Mouse (Mus musculus): ENCODE measurements around the gene Pdk3. TPM values are rescaled to one million over a fixed set of nuclear protein-coding genes. Genes with fewer than 3 reads are reported as not detected.

The Pdk3 gene
- polyA plus RNA-seq, 1 experiment, result 15.5 TPM

DNA sequence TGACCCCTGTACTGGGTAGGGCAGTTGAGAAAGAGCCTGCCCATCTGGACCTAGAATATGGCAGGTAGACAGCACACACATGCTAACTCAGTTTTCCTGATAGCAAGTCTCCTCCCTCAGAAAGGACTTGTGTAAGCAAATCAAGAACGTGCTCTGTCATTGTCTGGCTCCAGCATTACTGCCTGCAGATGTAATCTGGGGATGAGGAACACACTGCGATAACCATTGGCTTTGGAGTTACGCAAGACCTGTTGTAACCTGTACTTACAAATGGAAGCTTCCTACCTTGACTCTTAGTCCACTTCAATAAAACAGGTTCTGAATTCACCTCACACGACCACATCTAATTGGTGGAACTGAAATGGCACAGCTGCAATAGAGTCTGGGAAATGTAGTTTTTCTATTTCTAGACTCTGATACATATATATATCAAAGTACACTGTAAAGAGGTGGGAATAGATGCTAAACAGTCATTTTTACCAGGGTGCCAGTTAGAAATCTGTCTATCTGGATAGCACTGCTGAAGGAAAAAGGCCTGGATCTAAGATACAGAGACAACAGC is 30.6 kb upstream of the Pdk3 start:
- Histone ChIP-seq H3K4me2 (ENCODE audit: low read depth) (no peak overlapping the region), H3ac (ENCODE audit: control insufficient read depth, insufficient read length) (no peak overlapping the region), H3K36me3 (ENCODE audit: control insufficient read depth, insufficient read depth) (no peaks in the 10 kb centered on the region), H3K27me3 (ENCODE audit: control insufficient read depth, insufficient read depth, insufficient read length) (no peaks in the 10 kb centered on the region), H3K4me3 (no peak overlapping the region), H3K79me2 (ENCODE audit: control insufficient read depth, insufficient read depth) (no peaks in the 10 kb centered on the region)
- no peak for TF ChIP-seq MYOD1 (IDR thresholded peaks at IDR 0.05; ENCODE audit: control insufficient read depth in 1 of 3, insufficient read length in 2 of 3, low read depth in 2 of 3)
- TF ChIP-seq TCF12 (IDR thresholded peaks at IDR 0.05; ENCODE audit: insufficient read depth, poor library complexity, severe bottlenecking), result no peak

DNA sequence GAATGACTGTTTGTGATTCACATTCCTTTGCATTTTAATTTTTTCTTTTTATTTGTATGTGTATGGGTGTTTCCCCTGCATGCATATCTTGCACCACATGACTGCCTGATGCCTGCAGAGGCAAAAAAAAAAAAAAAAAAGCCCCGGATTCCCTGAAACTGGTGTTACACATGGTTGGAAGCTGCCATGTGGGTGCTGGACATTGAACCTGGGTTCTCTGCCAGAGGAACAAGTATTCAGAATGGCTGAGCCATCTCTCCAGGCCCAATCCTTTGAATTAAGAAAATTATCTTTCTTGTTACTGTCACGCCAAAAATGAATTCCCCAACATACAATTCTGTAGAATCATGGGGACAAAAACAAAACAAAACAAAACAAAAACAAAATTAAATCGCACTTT is 25.8 kb upstream of the Pdk3 start:
- Histone ChIP-seq H3K36me3 (ENCODE audit: control insufficient read depth, insufficient read depth) (no peaks in the 10 kb centered on the region), H3K79me2 (ENCODE audit: control insufficient read depth, insufficient read depth) (no peaks in the 10 kb centered on the region), H3K4me2 (ENCODE audit: low read depth) (no peak overlapping the region), H3ac (ENCODE audit: control insufficient read depth, insufficient read length) (no peak overlapping the region), H3K4me3 (no peak overlapping the region), H3K27me3 (ENCODE audit: control insufficient read depth, insufficient read depth, insufficient read length) (peaks cover 10% of the 10 kb centered on the region)
- TF ChIP-seq POLR2AphosphoS2 (IDR thresholded peaks at IDR 0.05; ENCODE audit: insufficient read length, low read depth) (no peak), SRF (IDR thresholded peaks at IDR 0.05; ENCODE audit: control insufficient read depth, insufficient read length, low read depth) (no peak), MYOD1 (IDR thresholded peaks at IDR 0.05; ENCODE audit: control insufficient read depth in 1 of 3, insufficient read length in 2 of 3, low read depth in 2 of 3) (no peak), MYOG (IDR thresholded peaks at IDR 0.05; ENCODE audit: control insufficient read depth in 1 of 3, insufficient read depth in 1 of 3, insufficient read length in 2 of 3, low read depth in 2 of 3) (no peak), USF1 (IDR thresholded peaks at IDR 0.05; ENCODE audit: low read depth) (no peak)

DNA sequence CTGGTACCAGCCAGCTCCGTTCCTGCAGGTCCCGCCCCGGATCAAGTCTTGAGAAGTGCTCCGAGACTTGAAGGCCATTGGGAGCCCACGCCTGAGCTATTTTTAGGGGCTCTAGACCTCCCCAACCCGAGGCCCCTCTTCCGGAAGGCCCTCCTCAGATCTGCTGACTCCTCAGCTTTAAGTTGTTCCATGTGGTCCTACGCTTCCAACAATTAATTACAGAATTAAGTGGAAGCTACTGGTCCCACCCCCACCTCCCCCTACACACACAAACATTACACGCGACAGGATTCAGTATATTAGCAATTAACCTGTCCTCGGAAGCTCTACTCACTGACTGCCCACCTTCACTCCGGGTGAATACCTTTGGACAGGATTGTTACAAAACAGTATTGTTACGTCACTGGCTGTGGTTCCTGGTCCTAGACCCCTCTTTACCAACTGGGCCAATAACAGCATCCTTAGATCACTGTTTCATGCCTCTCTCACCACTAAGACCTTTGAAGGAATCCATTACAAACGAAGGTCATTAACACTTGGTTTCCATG is 410 bp upstream of the Pdk3 start:
- H3ac ChIP-seq (ENCODE audit: control insufficient read depth, insufficient read length), result peak overlapping the region; percentile 57
- H3K79me2 ChIP-seq (ENCODE audit: control insufficient read depth, insufficient read depth), result no peaks in the 10 kb centered on the region
- H3K4me2 ChIP-seq (ENCODE audit: low read depth), result peak overlapping the region; percentile 53
- peak overlapping the region; percentile 38 for H3K4me3 ChIP-seq
- TF ChIP-seq CEBPB (IDR thresholded peaks at IDR 0.05; ENCODE audit: insufficient read depth, poor library complexity, severe bottlenecking) (no peak), MYOG (IDR thresholded peaks at IDR 0.05; ENCODE audit: control insufficient read depth in 1 of 3, insufficient read depth in 1 of 3, insufficient read length in 2 of 3, low read depth in 2 of 3) (no peak), E2F4 (IDR thresholded peaks at IDR 0.05; ENCODE audit: insufficient read depth) (no peak), POLR2AphosphoS2 (IDR thresholded peaks at IDR 0.05; ENCODE audit: insufficient read length, low read depth) (no peak), SRF (IDR thresholded peaks at IDR 0.05; ENCODE audit: control insufficient read depth, insufficient read length, low read depth) (no peak), USF1 (IDR thresholded peaks at IDR 0.05; ENCODE audit: low read depth) (no peak), MYOD1 (IDR thresholded peaks at IDR 0.05; ENCODE audit: control insufficient read depth in 1 of 3, insufficient read length in 2 of 3, low read depth in 2 of 3) (no peak), POLR2A (IDR thresholded peaks at IDR 0.05; ENCODE audit: insufficient read length, low read depth) (no peak), TCF12 (IDR thresholded peaks at IDR 0.05; ENCODE audit: insufficient read depth, poor library complexity, severe bottlenecking) (no peak), MAX (IDR thresholded peaks at IDR 0.05; ENCODE audit: low read depth) (no peak), REST (IDR thresholded peaks at IDR 0.05; ENCODE audit: insufficient read depth, insufficient read length) (no peak), TCF3 (IDR thresholded peaks at IDR 0.05; ENCODE audit: insufficient read length, low read depth) (no peak)
- no peaks in the 10 kb centered on the region for H3K36me3 ChIP-seq (ENCODE audit: control insufficient read depth, insufficient read depth)
- H3K27me3 ChIP-seq (ENCODE audit: control insufficient read depth, insufficient read depth, insufficient read length), result no peaks in the 10 kb centered on the region

DNA sequence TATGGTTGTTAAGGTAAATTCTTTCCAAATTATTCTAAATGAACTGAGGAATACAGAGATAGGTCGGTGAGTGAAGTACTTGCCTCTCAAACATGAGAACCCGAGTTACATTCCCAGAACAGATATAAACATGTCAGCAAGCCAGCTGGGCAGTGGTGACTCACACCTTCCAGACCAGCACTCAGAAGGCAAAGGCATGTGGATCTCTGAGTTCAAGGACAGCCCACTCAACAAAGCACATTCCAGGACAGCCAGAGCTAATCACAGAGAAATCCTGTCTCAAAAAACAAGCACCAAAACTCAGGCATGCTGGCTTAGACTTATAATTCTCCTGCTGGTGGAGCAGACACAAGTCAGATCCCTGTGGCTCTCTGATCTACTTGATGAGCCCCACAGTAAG is 6.2 kb downstream of the Pdk3 start:
- H3ac ChIP-seq (ENCODE audit: control insufficient read depth, insufficient read length), result no peak overlapping the region
- peak in 1 of 3 experiments; percentile 17 for TF ChIP-seq MYOG (IDR thresholded peaks at IDR 0.05; ENCODE audit: control insufficient read depth in 1 of 3, insufficient read depth in 1 of 3, insufficient read length in 2 of 3, low read depth in 2 of 3)
- no peak for TF ChIP-seq REST (IDR thresholded peaks at IDR 0.05; ENCODE audit: insufficient read depth, insufficient read length)
- H3K27me3 ChIP-seq (ENCODE audit: control insufficient read depth, insufficient read depth, insufficient read length), result no peaks in the 10 kb centered on the region
- no peak overlapping the region for H3K4me2 ChIP-seq (ENCODE audit: low read depth)
- H3K4me3 ChIP-seq, result no peak overlapping the region
- H3K79me2 ChIP-seq (ENCODE audit: control insufficient read depth, insufficient read depth), result no peaks in the 10 kb centered on the region
- H3K36me3 ChIP-seq (ENCODE audit: control insufficient read depth, insufficient read depth), result no peaks in the 10 kb centered on the region

DNA sequence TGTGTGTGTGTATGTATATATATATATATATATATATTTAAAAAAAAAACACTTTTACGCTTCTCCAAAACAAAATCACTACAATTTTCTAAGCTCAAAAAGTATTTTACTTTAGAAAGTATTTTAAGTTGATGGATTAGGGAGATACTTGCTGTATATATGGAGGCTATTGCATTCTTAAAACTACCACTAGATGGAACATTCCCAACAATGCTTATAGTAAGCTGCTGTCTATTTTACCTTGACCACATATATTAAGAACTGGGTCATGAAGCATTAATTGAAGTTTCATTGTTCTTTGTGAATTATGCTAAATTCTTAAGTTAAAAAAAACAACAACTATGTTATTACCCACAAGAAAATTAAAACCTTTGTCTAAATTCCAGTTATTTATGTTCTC is 24.0 kb downstream of the Pdk3 start:
- no peak overlapping the region for H3ac ChIP-seq (ENCODE audit: control insufficient read depth, insufficient read length)
- TF ChIP-seq POLR2A (IDR thresholded peaks at IDR 0.05; ENCODE audit: insufficient read length, low read depth), result no peak
- TF ChIP-seq MYOD1 (IDR thresholded peaks at IDR 0.05; ENCODE audit: control insufficient read depth in 1 of 3, insufficient read length in 2 of 3, low read depth in 2 of 3), result no peak
- no peak for TF ChIP-seq POLR2AphosphoS2 (IDR thresholded peaks at IDR 0.05; ENCODE audit: insufficient read length, low read depth)
- TF ChIP-seq E2F4 (IDR thresholded peaks at IDR 0.05; ENCODE audit: insufficient read depth), result no peak
- TF ChIP-seq USF1 (IDR thresholded peaks at IDR 0.05; ENCODE audit: low read depth), result no peak
- no peak for TF ChIP-seq MYOG (IDR thresholded peaks at IDR 0.05; ENCODE audit: control insufficient read depth in 1 of 3, insufficient read depth in 1 of 3, insufficient read length in 2 of 3, low read depth in 2 of 3)
- no peak for TF ChIP-seq MAX (IDR thresholded peaks at IDR 0.05; ENCODE audit: low read depth)
- TF ChIP-seq TCF12 (IDR thresholded peaks at IDR 0.05; ENCODE audit: insufficient read depth, poor library complexity, severe bottlenecking), result no peak
- no peak for TF ChIP-seq REST (IDR thresholded peaks at IDR 0.05; ENCODE audit: insufficient read depth, insufficient read length)
- TF ChIP-seq SRF (IDR thresholded peaks at IDR 0.05; ENCODE audit: control insufficient read depth, insufficient read length, low read depth), result no peak
- TF ChIP-seq TCF3 (IDR thresholded peaks at IDR 0.05; ENCODE audit: insufficient read length, low read depth), result no peak
- TF ChIP-seq CEBPB (IDR thresholded peaks at IDR 0.05; ENCODE audit: insufficient read depth, poor library complexity, severe bottlenecking), result no peak

More for the DNA sequence above, 24.0 kb downstream of the Pdk3 start:
- H3K4me3 ChIP-seq, result no peak overlapping the region
- H3K27me3 ChIP-seq (ENCODE audit: control insufficient read depth, insufficient read depth, insufficient read length), result no peaks in the 10 kb centered on the region
- no peaks in the 10 kb centered on the region for H3K36me3 ChIP-seq (ENCODE audit: control insufficient read depth, insufficient read depth)
- H3K79me2 ChIP-seq (ENCODE audit: control insufficient read depth, insufficient read depth), result no peaks in the 10 kb centered on the region
- H3K4me2 ChIP-seq (ENCODE audit: low read depth), result no peak overlapping the region
